Mouse (Mus musculus): Measurements from ENCODE around the gene Olfr975. TPM values are rescaled to one million over a fixed set of nuclear protein-coding genes. Genes with fewer than 3 reads are reported as not detected.

Olfr975 gene
- not detected for polyA plus RNA-seq (2012; fragmentation: generic; extraction: Trizol)

DNA sequence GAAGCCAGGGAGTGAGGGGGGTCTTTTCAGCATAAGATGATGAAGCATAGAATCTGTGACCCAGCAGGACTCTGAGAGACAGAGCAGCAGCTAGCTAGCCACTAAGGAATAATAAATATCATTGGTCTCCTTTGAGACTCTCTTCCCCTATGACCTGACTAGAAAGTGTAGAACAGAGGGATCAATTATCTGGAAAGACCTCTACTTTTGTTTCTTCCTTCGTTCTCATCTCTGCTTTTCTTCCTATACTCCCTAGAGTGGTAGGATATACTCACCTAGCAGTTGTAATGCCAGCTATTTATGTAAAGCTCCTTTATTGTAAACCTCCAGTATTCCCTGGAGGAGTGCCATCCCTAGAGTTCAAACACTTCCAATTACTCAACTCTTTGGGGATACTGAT is at the start of gene Olfr975:
Gene Olfr975 (minus strand): TSS at position 101 of the 400 bp plus-strand sequence.

GRCm38 (mm10) chr9:39991813-39992212 is 40.0 kb upstream of the Olfr975 start, which contains the start of gene Olfr978:
Olfr978 (plus strand) TSS chr9:39992113.

GRCm38 (mm10) chr9:39961033-39961432 is 9.2 kb upstream of the Olfr975 start, which contains the start of gene Olfr976:
Olfr976 (minus strand) TSS chr9:39961133.

GRCm38 (mm10) chr9:39937201-39937600 is 14.6 kb downstream of the Olfr975 start, which contains the start of gene Olfr974:
Olfr974 (plus strand) TSS chr9:39937501.

GRCm38 (mm10) chr9:39907036-39907435 is 44.8 kb downstream of the Olfr975 start, which contains the start of gene Olfr229:
Olfr229 (plus strand) TSS chr9:39907336.

Other genes starting within 250 kb of the Olfr975 start
- gene Olfr149, start 244.9 kb downstream of the Olfr975 start, polyA plus RNA-seq (2012; fragmentation: generic; extraction: Trizol) = not detected
- not detected for gene Olfr965, start 240.7 kb downstream of the Olfr975 start, polyA plus RNA-seq (2012; fragmentation: generic; extraction: Trizol)
- gene Olfr150, start 221.1 kb downstream of the Olfr975 start, polyA plus RNA-seq (2012; fragmentation: generic; extraction: Trizol) = not detected
- not detected for gene Olfr967, start 205.8 kb downstream of the Olfr975 start, polyA plus RNA-seq (2012; fragmentation: generic; extraction: Trizol)
- gene Olfr968, start 168.8 kb downstream of the Olfr975 start, polyA plus RNA-seq (2012; fragmentation: generic; extraction: Trizol) = not detected
- gene Olfr969, start 161.1 kb downstream of the Olfr975 start, polyA plus RNA-seq (2012; fragmentation: generic; extraction: Trizol) = not detected
- gene Olfr970, start 143.2 kb downstream of the Olfr975 start, polyA plus RNA-seq (2012; fragmentation: generic; extraction: Trizol) = not detected
- gene Olfr971, start 115.2 kb downstream of the Olfr975 start, polyA plus RNA-seq (2012; fragmentation: generic; extraction: Trizol) = not detected
- not detected for gene Olfr972, start 85.6 kb downstream of the Olfr975 start, polyA plus RNA-seq (2012; fragmentation: generic; extraction: Trizol)
- not detected for gene Olfr229, start 44.7 kb downstream of the Olfr975 start, polyA plus RNA-seq (2012; fragmentation: generic; extraction: Trizol)
- gene Olfr974, start 14.5 kb downstream of the Olfr975 start, polyA plus RNA-seq (2012; fragmentation: generic; extraction: Trizol) = not detected
- not detected for gene Olfr976, start 9.1 kb upstream of the Olfr975 start, polyA plus RNA-seq (2012; fragmentation: generic; extraction: Trizol)
- not detected for gene Olfr978, start 40.1 kb upstream of the Olfr975 start, polyA plus RNA-seq (2012; fragmentation: generic; extraction: Trizol)
- not detected for gene Olfr979, start 51.4 kb upstream of the Olfr975 start, polyA plus RNA-seq (2012; fragmentation: generic; extraction: Trizol)
- not detected for gene Olfr980, start 57.5 kb upstream of the Olfr975 start, polyA plus RNA-seq (2012; fragmentation: generic; extraction: Trizol)
- not detected for gene Olfr981, start 69.4 kb upstream of the Olfr975 start, polyA plus RNA-seq (2012; fragmentation: generic; extraction: Trizol)
- not detected for gene Olfr982, start 121.8 kb upstream of the Olfr975 start, polyA plus RNA-seq (2012; fragmentation: generic; extraction: Trizol)
- gene Olfr983, start 141.5 kb upstream of the Olfr975 start, polyA plus RNA-seq (2012; fragmentation: generic; extraction: Trizol) = not detected
- not detected for gene Olfr984, start 162.2 kb upstream of the Olfr975 start, polyA plus RNA-seq (2012; fragmentation: generic; extraction: Trizol)
- not detected for gene Olfr985, start 178.1 kb upstream of the Olfr975 start, polyA plus RNA-seq (2012; fragmentation: generic; extraction: Trizol)
- not detected for gene Tmem225, start 196.1 kb upstream of the Olfr975 start, polyA plus RNA-seq (2012; fragmentation: generic; extraction: Trizol)
- gene Olfr986, start 228.9 kb upstream of the Olfr975 start, polyA plus RNA-seq (2012; fragmentation: generic; extraction: Trizol) = not detected
- gene Zfp202, start 240.3 kb upstream of the Olfr975 start, polyA plus RNA-seq (2012; fragmentation: generic; extraction: Trizol) = 1 to 10 TPM in 1 of 2 experiments, under 1 TPM in 1; 0.29 to 1.5 TPM